Mouse (Mus musculus): ENCODE data around the gene Hamp2.
A peak's percentile ranks its signal among the peaks of the same experiment; 100 is the strongest.

- TF ChIP-seq CTCF (IDR thresholded peaks at IDR 0.05; ENCODE audit: borderline replicate concordance, extremely low read depth, insufficient read depth, insufficient read length) (peak; percentile 51; the same call in 1 of the 2 replicates), POLR2A (IDR thresholded peaks at IDR 0.05; ENCODE audit: borderline replicate concordance, extremely low read depth, insufficient read depth, insufficient read length, poor library complexity, severe bottlenecking) (no peak)
Observed at GRCm38 (mm10) chr7:30904042-30904441, 20.4 kb downstream of the Hamp2 start.
